In the genomic region with DNA sequence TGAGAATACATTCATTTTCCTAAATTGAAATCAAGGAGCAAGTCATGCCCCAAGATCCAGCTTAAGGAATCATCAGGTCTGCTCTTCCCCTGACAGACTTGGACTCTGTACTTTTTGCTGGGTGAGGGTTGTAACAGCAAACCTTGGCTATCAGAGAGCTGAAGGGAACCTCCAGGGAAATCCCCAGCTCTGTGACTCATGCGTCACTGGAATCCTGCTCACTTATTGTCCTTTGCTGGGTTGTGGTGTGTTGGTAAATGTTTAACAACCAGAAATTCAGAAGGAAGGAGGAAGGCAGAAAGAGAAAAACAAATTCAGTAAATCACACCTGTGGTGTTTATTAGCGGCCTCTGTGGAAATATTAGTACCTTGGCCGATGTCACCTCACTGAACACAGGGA, we compare ENCODE assay signal across 13 mouse cellular contexts.
DNase-seq lines count a peak whose midpoint lies in the region; ATAC-seq and TF ChIP-seq lines count a peak whose summit lies in the region.
"Had no signal": no experiment of that assay in that cellular context is flagged by ENCODE, and none has a peak within 500 bp of the region (broad histone marks: within the 10 kb centered on the region; RNA-seq: fewer than 3 reads in every experiment).

No protein-coding gene starts in this region.

- H3K36me3 ChIP-seq in kidney, embryonic 14.5 days (ENCODE audit: control insufficient read depth, insufficient read depth, low read length) = no peaks in the 10 kb centered on the region
- no peaks in the 10 kb centered on the region for H3K36me3 ChIP-seq in intestine, postnatal 0 days (ENCODE audit: control insufficient read depth, insufficient read depth)

- intact Hi-C loops in gastrocnemius, adult 2 months (cut with DNase I) = no loop called here

- H3K4me1 ChIP-seq in kidney, embryonic 14.5 days (ENCODE audit: control insufficient read depth, insufficient read depth, low read length) = no peaks in the 10 kb centered on the region
- 0 out of 2 replicates have a peak, but pooled peaks cover 6% of the 10 kb centered on the region for H3K4me1 ChIP-seq in intestine, postnatal 0 days (replicated peaks; ENCODE audit: control insufficient read depth, insufficient read depth, low read length)

- WGBS in kidney, embryonic 14.5 days = 79% methylated on average over 3 of the region's 3 CpGs
- WGBS in intestine, postnatal 0 days = 42% methylated on average over 3 of the region's 3 CpGs

- no peak overlapping the region for H3K4me2 ChIP-seq in kidney, embryonic 14.5 days (replicated peaks; ENCODE audit: low read depth, low read length)
- H3K4me2 ChIP-seq in intestine, postnatal 0 days (replicated peaks; ENCODE audit: low read depth) = no peak overlapping the region

- peak; percentile 44 for DNase-seq in kidney, adult 11 months
- DNase-seq in kidney, postnatal 36 days = peak; percentile 27 to 63
- DNase-seq in yolk sac, embryonic 10.5 days (ENCODE audit: low spot score) = peak; percentile 79
- no peak for DNase-seq in gastrocnemius, adult 2 months
- no peak for DNase-seq in lung, postnatal 10 days
- DNase-seq in ovary, postnatal 10 days (ENCODE audit: low spot score) = no peak
- DNase-seq: cerebellum, adult 11 months had no signal

- no peaks in the 10 kb centered on the region for H3K27me3 ChIP-seq in kidney, embryonic 14.5 days (ENCODE audit: control insufficient read depth, insufficient read depth, low read length)
- no peaks in the 10 kb centered on the region for H3K27me3 ChIP-seq in intestine, postnatal 0 days (replicated peaks; ENCODE audit: control insufficient read depth, insufficient read depth, low read length)

- no peak overlapping the region for H3K9ac ChIP-seq in kidney, embryonic 14.5 days (ENCODE audit: low read depth, low read length)
- no peak overlapping the region for H3K9ac ChIP-seq in intestine, postnatal 0 days (ENCODE audit: low read depth, low read length)

- no peak for TF ChIP-seq CTCF in intestine, postnatal 0 days (IDR thresholded peaks at IDR 0.05; ENCODE audit: low read depth)
- no peak for TF ChIP-seq CTCF in gastrocnemius, adult 2 months (IDR thresholded peaks at IDR 0.05)

- no peak for ATAC-seq in kidney, embryonic 14.5 days (ENCODE audit: low FRiP score, low TSS enrichment)
- ATAC-seq in intestine, postnatal 0 days = peak; percentile 99
- ATAC-seq: forebrain, embryonic 16.5 days; hindbrain, embryonic 16.5 days had no signal

- no peak overlapping the region for H3K4me3 ChIP-seq in kidney, embryonic 14.5 days (ENCODE audit: low read length)
- H3K4me3 ChIP-seq in intestine, postnatal 0 days (ENCODE audit: low read depth, low read length) = no peak overlapping the region
- H3K4me3 ChIP-seq in gastrocnemius, adult 2 months = no peak overlapping the region
- H3K4me3 ChIP-seq: left cerebral cortex, adult 2 months had no signal

- H3K27ac ChIP-seq in kidney, embryonic 14.5 days (ENCODE audit: low read depth, low read length) = no peak overlapping the region
- H3K27ac ChIP-seq in intestine, postnatal 0 days (ENCODE audit: low read depth, low read length) = no peak overlapping the region
- H3K27ac ChIP-seq in gastrocnemius, adult 2 months = no peak overlapping the region
- H3K27ac ChIP-seq: left cerebral cortex, adult 2 months; macrophage had no signal

- H3K9me3 ChIP-seq in kidney, embryonic 14.5 days (ENCODE audit: control insufficient read depth, low read length) = no peaks in the 10 kb centered on the region
- no peaks in the 10 kb centered on the region for H3K9me3 ChIP-seq in intestine, postnatal 0 days (ENCODE audit: control insufficient read depth)

Comparison
In these comparisons a context has a peak if more than half of its experiments do, and no peak if none do; other contexts are left out.
1. DNase-seq: peak in kidney, adult 11 months (single experiment), kidney, postnatal 36 days (2 of 2) and yolk sac, embryonic 10.5 days (single experiment); none in gastrocnemius, adult 2 months (single experiment), lung, postnatal 10 days (single experiment) and ovary, postnatal 10 days (single experiment).